Mouse (Mus musculus): ENCODE measurements around the gene Plcl1.

Gene Plcl1

DNA sequence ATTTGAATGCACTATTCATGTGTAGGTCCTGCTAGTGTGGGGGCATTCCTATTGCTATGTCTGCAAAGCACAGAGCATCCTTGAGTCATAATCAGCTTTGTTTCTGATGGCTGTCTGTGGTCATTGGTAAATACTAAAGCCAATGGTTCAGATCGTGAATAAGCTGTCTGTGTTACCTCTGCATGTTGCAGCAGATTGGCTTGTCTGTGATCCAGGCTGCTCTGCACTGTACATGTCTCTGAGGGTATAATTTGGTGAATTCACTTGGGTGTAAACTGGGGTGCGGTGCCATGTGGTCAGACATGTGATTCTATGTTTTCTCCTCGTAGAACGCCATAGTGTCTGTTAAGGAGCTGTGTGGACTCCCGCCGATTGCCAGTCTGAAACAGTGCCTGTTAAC is 295.9 kb downstream of the Plcl1 start:
- in situ Hi-C loops (cut with MseI, MboI) = no loop called here

DNA sequence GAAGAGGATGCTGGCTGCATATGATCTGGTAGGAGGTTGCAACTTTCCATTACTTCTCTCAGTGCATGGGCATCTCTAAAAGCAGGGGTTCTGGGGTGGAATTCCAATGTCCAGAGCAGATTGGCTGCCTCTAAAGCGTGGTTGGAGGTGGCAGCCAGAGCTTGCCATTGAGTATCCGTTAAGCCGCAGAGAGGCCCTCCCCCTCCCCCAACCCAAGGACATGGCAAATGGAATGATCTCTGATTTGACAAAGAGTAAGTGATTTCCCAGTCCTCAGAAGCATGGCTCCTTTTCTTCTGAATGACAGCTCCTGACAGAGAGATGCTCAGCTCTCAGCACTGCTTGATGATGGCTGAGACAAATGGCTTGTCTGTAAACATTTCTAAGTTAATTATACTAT is 296.4 kb downstream of the Plcl1 start:
- in situ Hi-C loops (cut with MseI, MboI) = no loop called here

DNA sequence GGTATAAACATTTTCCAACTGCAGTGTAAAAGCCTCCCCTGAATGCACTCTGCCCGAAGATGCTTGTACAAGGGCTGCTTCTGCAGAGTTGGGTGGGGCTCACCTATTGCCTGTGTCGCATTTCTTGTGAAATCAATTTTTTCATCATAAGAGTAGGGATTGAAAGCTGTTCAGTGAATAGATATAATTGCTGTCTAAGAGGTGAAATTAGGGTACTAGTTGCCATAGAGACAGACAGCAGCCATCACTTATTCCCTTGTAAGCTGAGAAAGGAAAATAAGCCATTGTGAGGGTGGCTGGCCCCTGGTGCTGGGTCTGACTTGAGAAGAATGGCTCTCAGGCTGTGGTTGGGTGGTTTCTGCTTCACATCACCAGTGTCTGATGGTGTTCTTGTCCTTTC is 299.0 kb downstream of the Plcl1 start:
- in situ Hi-C loops (cut with MseI, MboI) = no loop called here

DNA sequence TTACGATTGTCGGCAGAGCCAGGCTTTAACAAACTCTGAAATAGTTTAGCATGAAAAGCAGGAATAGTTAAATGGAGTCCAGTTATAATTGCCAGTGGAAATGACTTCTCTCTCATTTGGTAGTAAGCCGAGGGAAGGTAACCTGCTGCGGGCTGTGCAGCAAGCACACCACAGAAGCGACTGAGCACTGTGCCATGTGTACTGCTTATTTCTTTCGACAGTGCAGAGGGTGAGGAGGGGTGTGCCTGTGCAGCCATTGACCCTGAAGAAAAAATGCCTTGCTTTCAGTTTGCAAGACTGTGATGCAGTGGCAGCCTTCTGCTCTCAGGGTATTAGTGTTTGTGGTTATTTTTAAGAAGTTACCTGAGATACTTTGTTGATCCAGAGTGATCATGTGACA is 299.5 kb downstream of the Plcl1 start:
- in situ Hi-C loops (cut with MseI, MboI) = no loop called here

DNA sequence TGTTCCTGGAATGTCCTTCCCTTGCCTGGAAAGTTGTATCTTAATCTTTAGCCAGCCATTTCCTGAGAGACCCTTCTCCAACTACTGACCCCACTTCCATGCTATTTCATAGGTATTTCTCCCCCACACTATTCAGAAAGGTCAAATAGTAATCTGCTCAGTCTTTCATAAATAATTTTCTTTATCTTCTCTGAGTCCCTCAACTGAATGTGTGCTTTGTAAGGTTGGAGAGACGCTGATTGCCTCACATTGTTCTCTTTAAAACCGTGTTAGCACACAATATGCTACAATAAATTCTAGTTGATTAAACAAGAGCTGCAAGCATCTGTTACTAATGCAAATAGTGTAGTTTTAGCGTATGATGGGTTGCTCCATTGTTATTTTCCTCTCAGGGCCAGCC is 300.0 kb downstream of the Plcl1 start:
- in situ Hi-C loops (cut with MseI, MboI) = no loop called here

DNA sequence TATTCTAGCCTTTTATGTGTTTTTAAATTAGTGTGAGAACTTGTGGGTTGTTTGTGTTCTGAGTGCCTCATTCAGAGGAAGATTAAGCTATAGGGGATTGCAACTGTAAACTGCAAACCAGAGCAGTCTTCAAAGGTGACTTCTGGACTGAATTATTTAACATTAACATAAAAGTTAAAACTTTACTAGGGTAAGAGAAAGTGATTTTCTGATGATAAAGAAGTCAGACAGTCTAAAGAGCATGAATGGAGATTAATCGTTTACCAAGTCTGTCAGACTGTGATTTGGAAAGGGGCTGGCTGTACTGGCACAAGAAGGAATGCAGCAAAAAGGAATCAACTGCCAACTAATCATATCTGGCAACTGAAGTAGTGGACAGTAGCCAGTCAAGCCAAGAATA is 301.2 kb downstream of the Plcl1 start:
- in situ Hi-C loops (cut with MseI, MboI) = no loop called here

DNA sequence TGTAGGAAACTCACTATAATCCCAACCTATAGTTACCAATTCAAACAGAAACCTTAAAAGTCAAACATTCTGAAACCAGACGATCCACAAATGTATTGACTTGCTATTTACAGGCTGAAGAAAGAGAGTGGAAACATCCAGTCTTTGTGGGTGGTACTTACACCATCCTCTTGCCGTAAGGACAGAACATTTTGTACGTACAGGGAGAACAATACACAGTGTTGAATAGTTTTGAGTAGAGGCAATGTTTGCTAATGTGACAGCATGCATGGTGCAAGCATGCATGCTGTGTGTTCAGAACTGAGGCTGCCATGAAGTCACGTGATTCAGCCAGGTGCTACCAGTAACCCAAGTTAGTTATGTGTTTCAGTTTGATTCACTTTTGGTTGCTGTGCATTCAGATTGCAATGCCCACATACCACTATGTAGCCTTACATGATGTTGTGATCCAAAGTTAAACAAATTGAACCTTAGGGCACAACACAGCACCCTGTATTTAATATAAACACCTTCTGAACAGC is 311.6 kb downstream of the Plcl1 start:
- in situ Hi-C loops (cut with MseI, MboI) = no loop called here

DNA sequence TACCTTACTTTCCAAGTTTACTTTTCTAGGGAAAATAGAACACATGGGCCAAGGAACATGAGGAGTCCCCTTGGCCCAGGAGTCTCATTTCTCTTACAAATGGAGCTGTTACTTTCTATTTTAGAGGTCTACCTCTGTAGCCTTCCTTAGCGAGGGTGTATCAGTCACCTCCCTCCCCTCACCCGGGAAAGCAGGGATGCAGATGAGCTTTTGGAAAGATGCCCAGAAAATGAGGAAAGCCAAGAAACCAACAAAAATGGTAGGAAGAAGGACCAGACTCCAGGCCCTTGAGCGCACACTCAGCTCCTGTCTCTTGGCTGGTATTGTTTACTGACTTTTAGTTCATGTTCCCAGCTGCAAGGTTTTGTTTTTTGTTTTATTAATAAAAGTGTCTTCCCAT is 319.7 kb downstream of the Plcl1 start:
- in situ Hi-C loops (cut with MseI, MboI) = no loop called here

DNA sequence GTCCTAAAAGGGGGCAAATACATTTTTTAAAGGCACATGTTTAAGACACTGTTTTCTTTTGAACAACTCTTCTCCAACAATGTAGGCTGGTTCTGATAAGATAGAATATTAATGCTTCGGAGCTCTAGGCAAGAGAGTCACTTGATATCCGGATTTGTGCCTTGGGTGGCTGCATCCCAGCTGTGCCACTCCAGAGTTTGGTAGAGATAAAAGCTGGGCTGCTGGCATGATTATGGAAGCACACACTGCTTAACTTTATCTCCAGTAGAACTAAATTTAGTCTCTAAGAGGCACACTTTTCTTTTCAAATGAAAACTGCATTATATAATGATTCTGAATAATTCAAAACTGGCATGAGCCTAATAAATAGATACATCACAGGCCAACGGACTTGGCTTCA is 323.6 kb downstream of the Plcl1 start:
- in situ Hi-C loops (cut with MseI, MboI) = no loop called here

DNA sequence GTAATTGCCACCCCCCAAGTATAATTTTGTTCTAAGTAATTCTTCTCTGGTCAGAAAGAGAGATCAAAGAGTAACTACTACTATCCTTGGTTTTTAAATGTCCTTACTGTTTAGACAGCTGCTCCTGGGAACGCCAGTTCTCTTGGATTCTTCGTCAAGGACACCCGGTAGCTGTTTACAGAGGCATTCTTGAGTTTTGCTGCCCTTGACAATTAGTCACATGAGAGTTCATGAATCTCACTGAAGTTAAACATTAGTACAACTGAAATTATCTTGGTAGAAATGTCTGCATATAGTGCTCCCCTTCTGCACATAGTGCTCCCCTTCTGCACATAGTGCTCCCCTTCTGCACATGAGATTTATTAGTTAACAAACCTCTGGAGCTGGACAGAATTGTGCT is 327.2 kb downstream of the Plcl1 start:
- in situ Hi-C loops (cut with MseI, MboI) = loop anchor here in 1 of 2 experiments (5.0 kb wide), 1 partner anchor 326 kb away; the partner anchor contains the start of gene Plcl1

DNA sequence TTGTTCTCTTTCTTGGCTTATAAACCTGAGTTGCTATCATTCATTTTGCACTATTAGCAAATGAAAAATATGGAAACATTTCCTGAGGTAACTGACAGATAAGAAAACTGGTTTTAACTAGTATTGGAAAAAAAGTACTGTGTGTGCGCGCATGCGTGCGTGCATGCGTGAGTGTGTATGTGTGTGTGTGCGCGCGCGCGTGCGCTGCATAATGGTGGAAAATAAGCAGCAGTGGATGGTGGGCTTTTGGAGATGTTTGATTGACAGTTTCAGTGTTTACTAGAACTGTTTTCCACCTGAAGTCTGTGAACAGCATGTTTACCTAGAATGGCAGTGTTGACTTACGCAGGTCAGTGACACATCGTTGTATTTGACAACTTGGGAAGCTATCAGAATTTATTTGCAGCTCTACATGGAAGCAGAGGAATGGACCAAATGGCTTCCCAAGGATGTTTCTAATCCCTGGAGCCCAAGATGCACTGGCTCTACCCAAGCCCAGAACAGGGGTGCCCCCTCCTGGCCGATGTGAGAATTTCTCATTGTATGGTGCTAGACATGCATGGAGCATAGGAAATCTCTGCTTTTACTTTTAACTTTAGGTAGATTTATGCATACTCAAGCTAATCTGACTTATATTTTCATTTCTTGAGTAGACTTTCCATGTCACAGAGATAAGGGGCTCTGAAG is 330.5 kb downstream of the Plcl1 start:
- in situ Hi-C loops (cut with MseI, MboI) = loop anchor here in 1 of 2 experiments (5.0 kb wide), 1 partner anchor 329 kb away; the partner anchor contains the start of gene Plcl1

DNA sequence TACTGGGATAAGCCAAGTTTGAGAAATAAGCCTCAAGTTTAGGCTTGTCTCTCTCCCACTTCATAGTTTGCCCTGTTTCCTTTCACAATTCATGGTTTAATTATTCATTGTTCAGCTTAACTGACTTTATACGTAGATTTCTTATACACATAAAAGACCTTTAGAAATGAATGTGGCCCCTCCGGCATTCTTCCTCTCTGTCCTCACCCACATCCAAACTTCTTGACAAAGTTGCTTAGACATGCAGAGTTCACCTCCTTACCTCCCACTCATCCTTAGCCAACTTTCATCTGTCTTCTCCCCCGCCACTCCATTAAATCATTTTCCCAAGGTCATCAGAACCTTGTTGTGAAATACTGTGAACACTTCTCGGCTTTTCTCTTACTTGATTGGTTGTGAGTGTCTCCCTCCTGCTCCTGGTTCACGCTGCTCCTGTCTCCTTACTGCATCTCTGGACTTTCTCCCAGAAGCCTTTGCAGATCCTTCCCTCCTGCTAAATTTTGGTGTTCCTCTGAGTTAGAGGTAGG is 331.1 kb downstream of the Plcl1 start:
- in situ Hi-C loops (cut with MseI, MboI) = loop anchor here in 1 of 2 experiments (5.0 kb wide), 1 partner anchor 330 kb away; the partner anchor contains the start of gene Plcl1

DNA sequence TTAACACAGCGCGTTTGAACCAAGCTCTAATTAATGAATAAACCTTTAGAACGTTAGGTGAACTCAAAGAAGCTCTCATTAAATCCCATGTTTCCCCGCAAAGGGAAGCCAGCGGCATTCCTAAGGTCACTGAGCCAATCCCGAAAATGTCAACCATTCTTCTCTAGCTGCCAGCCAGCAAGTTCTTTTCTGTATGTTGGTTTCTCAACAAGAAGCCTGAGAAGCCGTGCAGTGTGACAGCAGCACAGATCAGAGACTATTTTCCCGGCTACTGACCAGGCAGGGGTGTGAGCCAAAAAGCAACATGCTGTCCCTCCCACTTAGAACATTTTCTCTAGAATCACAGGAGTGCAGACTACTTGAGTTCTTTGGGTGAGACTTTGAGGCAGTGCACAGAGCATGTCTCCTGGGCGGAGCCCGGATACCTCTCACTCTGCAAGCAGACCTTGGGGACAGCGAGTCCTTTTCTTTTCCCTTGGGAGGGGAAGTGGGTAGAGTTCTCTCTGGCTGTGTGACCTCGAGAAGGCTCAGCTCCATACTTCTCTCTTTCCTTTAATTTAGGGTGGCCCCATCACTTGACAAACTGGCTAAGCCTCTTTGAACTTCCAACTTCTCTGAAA is 333.1 kb downstream of the Plcl1 start:
- in situ Hi-C loops (cut with MseI, MboI) = loop anchor here in 1 of 2 experiments (5.0 kb wide), 1 partner anchor 332 kb away; the partner anchor contains the start of gene Plcl1

DNA sequence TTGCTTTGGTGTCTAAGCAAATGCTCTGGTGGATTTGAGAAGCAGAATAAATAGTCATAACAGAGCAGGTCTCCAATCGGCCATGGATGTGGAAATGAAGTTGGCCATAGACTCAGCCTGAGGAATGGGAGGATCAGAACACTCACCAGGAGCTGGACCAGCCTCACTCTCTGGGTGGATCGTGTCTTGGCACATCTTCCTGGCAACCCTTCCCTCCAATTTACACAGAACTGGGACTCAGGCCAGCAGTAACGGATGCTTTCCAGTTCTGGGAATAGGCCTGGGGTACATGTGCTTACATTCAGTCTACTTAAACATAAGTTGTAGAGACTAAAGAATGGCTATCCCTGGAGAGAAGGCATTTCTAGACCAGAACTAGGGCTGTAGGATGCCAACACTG is 336.2 kb downstream of the Plcl1 start:
- in situ Hi-C loops (cut with MseI, MboI) = no loop called here

DNA sequence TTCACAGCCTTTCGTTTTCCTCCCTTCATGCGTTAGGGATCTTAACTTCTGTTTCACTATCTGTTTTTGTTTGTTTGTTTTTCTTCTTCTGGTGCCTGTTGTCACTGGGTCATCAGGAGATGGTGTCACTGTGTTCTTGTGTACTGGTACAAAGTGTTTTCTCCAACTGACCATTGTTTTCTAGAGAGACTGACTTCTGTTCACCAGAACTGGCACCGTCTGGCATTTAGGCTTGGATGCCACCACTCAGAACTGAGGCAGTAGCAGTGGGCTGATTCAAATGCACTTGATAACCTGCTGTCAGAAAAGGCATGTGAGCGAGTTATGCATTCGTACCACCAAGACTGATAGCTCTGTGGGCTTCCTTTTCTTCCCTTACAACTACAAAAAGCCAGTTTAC is 342.8 kb downstream of the Plcl1 start:
- in situ Hi-C loops (cut with MseI, MboI) = no loop called here

DNA sequence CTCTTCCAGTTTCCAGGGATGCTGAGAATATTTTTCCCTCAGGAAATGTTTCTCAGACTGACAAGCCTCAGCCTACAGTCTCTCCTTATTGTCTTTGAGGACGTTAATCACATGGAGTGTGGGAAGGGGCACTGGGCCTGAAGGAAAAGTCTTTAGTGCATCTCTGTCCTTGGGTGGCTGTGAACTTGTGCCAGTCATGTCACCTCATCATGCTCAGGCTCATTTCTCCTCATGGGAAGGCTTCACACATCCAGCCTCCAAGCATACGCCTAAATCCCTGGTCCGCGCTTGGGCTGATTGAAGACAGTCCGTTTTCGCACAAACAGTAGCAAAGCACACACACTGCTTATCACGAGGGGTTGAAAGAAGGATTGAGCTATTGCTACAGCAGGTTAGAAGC is 344.0 kb downstream of the Plcl1 start:
- in situ Hi-C loops (cut with MseI, MboI) = no loop called here

DNA sequence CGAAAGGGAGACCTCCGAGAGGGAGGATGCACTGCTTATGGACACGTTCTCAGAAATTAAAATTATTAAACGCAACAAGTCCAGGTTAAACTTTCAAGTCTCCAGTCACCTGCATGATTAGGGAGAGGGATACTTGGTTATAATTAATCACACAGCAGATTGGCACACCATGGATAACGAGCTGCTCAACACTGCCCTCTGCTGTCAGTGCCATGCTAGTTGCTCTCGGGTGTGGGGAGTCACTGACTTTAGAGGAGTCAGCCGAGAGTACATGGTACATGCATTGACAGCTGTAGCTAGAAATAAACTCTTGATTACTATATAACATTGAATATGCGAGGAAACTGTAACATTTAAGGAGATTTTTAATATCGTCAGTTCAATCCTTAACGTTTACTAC is 350.0 kb downstream of the Plcl1 start:
- in situ Hi-C loops (cut with MseI, MboI) = no loop called here

DNA sequence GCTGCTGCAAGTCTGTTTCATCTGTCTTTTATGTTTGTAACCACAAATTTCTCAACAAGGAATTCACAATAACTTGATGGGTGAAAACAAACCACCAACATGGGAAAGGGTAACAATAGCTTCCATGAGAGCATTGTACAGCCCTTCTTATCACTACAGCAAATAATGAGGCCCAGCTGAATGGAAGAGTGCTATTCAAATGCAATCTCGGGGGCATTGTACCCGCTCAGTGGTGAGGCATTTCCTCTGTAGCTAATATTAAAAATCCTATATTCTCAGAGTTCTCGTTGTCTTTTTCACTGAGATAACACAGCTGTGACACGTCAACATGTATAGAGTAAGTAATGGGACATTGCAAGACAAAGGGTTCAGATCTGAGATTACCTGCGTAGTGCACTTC is 356.6 kb downstream of the Plcl1 start:
- in situ Hi-C loops (cut with MseI, MboI) = no loop called here

DNA sequence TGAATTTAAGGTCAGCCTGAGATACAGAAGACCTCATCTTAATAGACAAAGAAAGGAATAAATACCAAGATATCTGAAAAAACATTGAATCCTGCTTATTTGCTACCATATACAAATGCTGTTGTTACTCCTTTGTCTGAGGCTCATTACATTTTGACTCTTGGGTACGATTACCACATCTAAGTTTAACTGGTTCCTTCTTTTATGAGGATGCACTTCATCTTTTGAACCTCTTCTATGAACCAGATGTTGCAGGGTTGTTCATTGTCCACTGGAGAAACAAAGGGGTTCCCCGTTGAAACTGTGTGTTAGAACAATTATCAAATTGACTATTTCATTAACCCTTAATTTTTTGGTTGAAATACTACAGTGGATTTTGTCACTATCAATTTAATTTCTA is 357.4 kb downstream of the Plcl1 start:
- in situ Hi-C loops (cut with MseI, MboI) = no loop called here

DNA sequence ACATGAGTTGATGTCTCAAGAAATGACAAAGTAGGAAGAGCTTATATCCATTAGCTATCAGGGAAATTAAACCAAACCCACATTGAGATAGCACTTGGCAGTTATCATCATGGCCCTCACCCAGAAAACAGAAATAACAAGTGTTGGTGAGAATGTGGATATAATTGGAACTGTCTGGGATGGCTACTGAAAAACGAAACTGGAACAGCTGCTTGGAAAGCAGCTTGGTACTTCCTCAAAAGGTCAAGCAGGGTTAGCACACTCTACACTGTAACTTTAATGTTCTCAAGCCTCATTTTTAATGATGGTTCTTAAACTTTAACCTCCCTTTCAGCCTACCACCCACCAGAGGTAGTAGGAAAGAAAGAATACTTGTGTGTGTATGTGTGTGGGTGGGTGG is 361.0 kb downstream of the Plcl1 start:
- in situ Hi-C loops (cut with MseI, MboI) = no loop called here

DNA sequence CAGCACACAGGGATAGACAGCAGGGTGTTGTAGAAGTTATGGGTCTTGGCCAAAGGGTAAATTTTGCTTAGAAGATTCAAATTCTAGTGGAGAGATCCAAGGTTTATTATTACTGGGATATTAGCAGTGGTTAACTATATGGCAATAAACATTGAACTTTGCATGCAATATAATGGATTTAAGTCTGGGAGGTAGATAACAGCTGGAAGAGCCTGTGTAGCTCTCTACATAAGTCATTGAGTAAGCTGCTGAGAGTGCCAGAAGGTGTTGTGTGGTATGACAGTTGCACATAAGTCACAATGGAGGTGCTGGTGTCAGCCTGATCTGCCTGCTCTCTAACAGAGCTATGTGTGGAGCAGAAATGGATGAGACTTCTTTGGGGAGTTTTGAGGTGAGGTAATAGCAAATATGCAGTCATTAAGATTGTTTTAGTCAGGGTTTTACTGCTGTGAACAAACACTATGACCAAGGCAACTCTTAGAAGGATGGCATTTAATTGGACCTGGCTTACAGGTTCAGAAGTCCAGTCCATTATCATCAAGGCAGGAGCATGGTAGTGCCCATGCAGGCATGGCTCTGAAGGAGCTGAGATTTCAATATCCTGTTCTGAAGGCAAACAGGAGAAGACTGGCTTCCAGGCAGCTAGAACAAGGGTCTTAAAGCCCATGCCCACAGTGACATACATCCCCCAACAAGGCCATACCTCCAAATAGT is 364.5 kb downstream of the Plcl1 start:
- in situ Hi-C loops (cut with MseI, MboI) = no loop called here

DNA sequence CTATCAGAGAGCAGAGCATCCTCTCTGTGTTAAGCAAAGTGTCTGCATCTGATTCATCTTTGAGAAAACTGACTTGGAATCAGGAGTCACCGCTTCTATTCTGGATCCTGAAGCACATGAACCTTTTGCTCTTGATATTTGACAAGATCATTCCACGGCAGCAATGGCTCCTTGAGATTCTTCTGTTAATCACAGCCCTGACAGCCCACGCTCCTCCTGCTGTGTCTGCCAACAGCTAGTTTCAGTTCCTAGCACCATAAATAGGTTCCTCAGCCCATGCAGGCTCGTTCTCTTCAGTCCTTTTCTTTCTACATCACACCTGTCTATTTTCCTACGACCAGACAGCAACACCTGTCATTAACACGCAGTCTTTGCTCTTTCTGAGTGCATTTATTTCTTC is 387.1 kb downstream of the Plcl1 start:
- in situ Hi-C loops (cut with MseI, MboI) = no loop called here
